Mouse (Mus musculus) kidney, adult 8-10 months (tissue): ENCODE results near the gene Hapln1.

Source experiments
- DNase-seq, 2 experiments: peaks; one replicate each; pipeline ENCODE4 v3.0.0; 2022

Gene Hapln1

GRCm38 (mm10) chr13:89539205-89539886 lies at the start of gene Hapln1:
Gene Hapln1, plus strand, starts transcription at chr13:89539796.
- peak in 1 of 2 experiments; percentile 9 for DNase-seq

- no peak for DNase-seq
These were observed 46.4 kb upstream of the Hapln1 start for GRCm38 (mm10) chr13:89493169-89493568.

GRCm38 (mm10) chr13:89493678-89494077 lies 45.9 kb upstream of the Hapln1 start:
- DNase-seq, result no peak

GRCm38 (mm10) chr13:89496569-89496968 lies 43.0 kb upstream of the Hapln1 start:
- no peak for DNase-seq

GRCm38 (mm10) chr13:89499419-89499818 lies 40.2 kb upstream of the Hapln1 start:
- DNase-seq, result no peak

- DNase-seq, result no peak
These were observed 18.1 kb upstream of the Hapln1 start for GRCm38 (mm10) chr13:89521507-89521908.

GRCm38 (mm10) chr13:89528716-89529115 lies 10.9 kb upstream of the Hapln1 start:
- DNase-seq, result no peak

GRCm38 (mm10) chr13:89530386-89530785 lies 9.2 kb upstream of the Hapln1 start:
- DNase-seq, result no peak

GRCm38 (mm10) chr13:89539887-89540264 lies 280 bp downstream of the Hapln1 start:
- no peak for DNase-seq

- no peak for DNase-seq
These were observed 846 bp downstream of the Hapln1 start for GRCm38 (mm10) chr13:89540301-89540982.

- peak; percentile 11 to 21 for DNase-seq
These were observed 3.4 kb downstream of the Hapln1 start for GRCm38 (mm10) chr13:89543003-89543402.

- DNase-seq, result peak; percentile 26 to 61
These were observed 8.7 kb downstream of the Hapln1 start for GRCm38 (mm10) chr13:89548203-89548740.

- DNase-seq, result no peak
These were observed 9.9 kb downstream of the Hapln1 start for GRCm38 (mm10) chr13:89549507-89549906.

GRCm38 (mm10) chr13:89551502-89551901 lies 11.9 kb downstream of the Hapln1 start:
- peak in 1 of 2 experiments; percentile 12 for DNase-seq

GRCm38 (mm10) chr13:89564518-89564917 lies 24.9 kb downstream of the Hapln1 start:
- DNase-seq, result no peak

GRCm38 (mm10) chr13:89566300-89566699 lies 26.7 kb downstream of the Hapln1 start:
- DNase-seq, result no peak

GRCm38 (mm10) chr13:89579115-89579514 lies 39.5 kb downstream of the Hapln1 start:
- DNase-seq, result no peak

GRCm38 (mm10) chr13:89583138-89583746 lies 43.6 kb downstream of the Hapln1 start:
- DNase-seq, result no peak

GRCm38 (mm10) chr13:89583747-89584738 lies 44.4 kb downstream of the Hapln1 start:
- DNase-seq, result no peak

GRCm38 (mm10) chr13:89585144-89585543 lies 45.5 kb downstream of the Hapln1 start:
- no peak for DNase-seq

- DNase-seq, result no peak
These were observed 55.5 kb downstream of the Hapln1 start for GRCm38 (mm10) chr13:89595105-89595504.

GRCm38 (mm10) chr13:89597354-89597753 lies 57.8 kb downstream of the Hapln1 start:
- DNase-seq, result no peak
